Comparison of ENCODE assay signal across 8 mouse cellular contexts in the genomic region with DNA sequence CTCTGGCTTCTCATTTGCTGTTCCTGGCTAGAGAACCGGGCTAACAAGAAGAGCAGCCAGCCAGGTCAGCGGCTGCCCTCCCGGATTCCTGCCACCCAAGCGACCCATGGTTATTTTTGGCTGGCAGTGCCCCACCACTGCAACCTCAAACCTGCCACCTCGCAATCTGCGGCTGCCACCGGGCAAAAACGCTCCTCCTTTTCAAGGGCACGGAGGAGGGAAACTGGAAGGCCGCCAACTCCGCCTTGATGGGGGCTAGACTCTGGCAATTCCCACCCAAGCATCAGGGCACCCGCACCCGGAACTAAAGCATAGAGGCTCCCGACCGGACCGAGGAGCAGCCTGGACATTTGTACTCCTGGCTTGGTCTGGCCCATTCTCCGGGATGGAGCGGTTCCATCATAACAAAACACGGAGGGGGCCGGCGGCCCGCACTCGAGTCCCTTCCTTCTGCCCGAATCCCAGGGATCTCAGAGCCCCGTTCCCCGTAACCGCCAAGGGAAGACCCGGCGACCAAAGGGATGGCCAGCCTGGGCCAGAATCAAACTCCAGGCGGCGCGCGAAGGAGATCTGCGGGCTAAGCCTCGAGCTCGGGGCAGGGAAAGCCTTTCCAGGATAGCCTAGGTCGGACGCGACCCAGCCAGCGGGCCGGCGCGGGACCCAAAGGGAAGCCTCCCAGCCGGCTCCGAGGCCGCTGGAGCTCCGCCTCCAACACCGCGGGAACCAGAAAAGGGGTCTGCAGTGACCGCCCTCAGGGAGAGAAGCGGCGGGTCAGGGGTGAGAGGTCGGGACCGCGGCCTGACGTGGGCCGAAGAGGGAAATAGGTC. TPM values are rescaled to one million over a fixed set of nuclear protein-coding genes. Genes with fewer than 3 reads are reported as not detected.
DNase-seq lines count a peak whose midpoint lies in the region; ATAC-seq lines count a peak whose summit lies in the region.

No protein-coding gene starts in this region.

- peak overlapping the region; percentile 91 for H3K4me3 ChIP-seq in embryonic facial prominence, embryonic 12.5 days
- peak overlapping the region; percentile 93 for H3K4me3 ChIP-seq in limb, embryonic 11.5 days (ENCODE audit: low read depth, low read length)
- peak overlapping the region; percentile 93 for H3K4me3 ChIP-seq in midbrain, embryonic 12.5 days

- no peaks in the 10 kb centered on the region for H3K9me3 ChIP-seq in embryonic facial prominence, embryonic 12.5 days
- H3K9me3 ChIP-seq in limb, embryonic 11.5 days (ENCODE audit: control insufficient read depth, low read length), result no peaks in the 10 kb centered on the region
- no peaks in the 10 kb centered on the region for H3K9me3 ChIP-seq in midbrain, embryonic 12.5 days

- under 1% methylated on average over 57 of the region's 57 CpGs for WGBS in embryonic facial prominence, embryonic 12.5 days
- WGBS in limb, embryonic 11.5 days, result under 1% methylated on average over 56 of the region's 57 CpGs
- under 1% methylated on average over 57 of the region's 57 CpGs for WGBS in midbrain, embryonic 12.5 days

- H3K36me3 ChIP-seq in embryonic facial prominence, embryonic 12.5 days, result peaks cover 24% of the 10 kb centered on the region
- peaks cover 11% of the 10 kb centered on the region for H3K36me3 ChIP-seq in limb, embryonic 11.5 days (ENCODE audit: control insufficient read depth, insufficient read depth, low read length)
- peaks cover 20% of the 10 kb centered on the region for H3K36me3 ChIP-seq in midbrain, embryonic 12.5 days

- H3K4me1 ChIP-seq in embryonic facial prominence, embryonic 12.5 days, result peaks cover 33% of the 10 kb centered on the region
- H3K4me1 ChIP-seq in limb, embryonic 11.5 days (ENCODE audit: control insufficient read depth, insufficient read depth, low read length), result peaks cover 21% of the 10 kb centered on the region
- H3K4me1 ChIP-seq in midbrain, embryonic 12.5 days, result peaks cover 32% of the 10 kb centered on the region

- peak overlapping the region; percentile 98 for H3K27ac ChIP-seq in embryonic facial prominence, embryonic 12.5 days
- H3K27ac ChIP-seq in limb, embryonic 11.5 days (replicated peaks; ENCODE audit: low read depth, low read length), result peak overlapping the region; percentile 96
- H3K27ac ChIP-seq in midbrain, embryonic 12.5 days (replicated peaks), result peak overlapping the region; percentile 99

- H3K27me3 ChIP-seq in embryonic facial prominence, embryonic 12.5 days, result no peaks in the 10 kb centered on the region
- no peaks in the 10 kb centered on the region for H3K27me3 ChIP-seq in limb, embryonic 11.5 days (ENCODE audit: control insufficient read depth, insufficient read depth, low read length)
- no peaks in the 10 kb centered on the region for H3K27me3 ChIP-seq in midbrain, embryonic 12.5 days

- peak overlapping the region; percentile 93 for H3K9ac ChIP-seq in embryonic facial prominence, embryonic 12.5 days
- peak overlapping the region; percentile 90 for H3K9ac ChIP-seq in limb, embryonic 11.5 days (ENCODE audit: low read length)
- peak overlapping the region; percentile 98 for H3K9ac ChIP-seq in midbrain, embryonic 12.5 days (replicated peaks)

- H3K4me2 ChIP-seq in embryonic facial prominence, embryonic 12.5 days (replicated peaks), result peak overlapping the region; percentile 99
- H3K4me2 ChIP-seq in limb, embryonic 11.5 days (ENCODE audit: low read depth, severe bottlenecking), result peak overlapping the region; percentile 97
- H3K4me2 ChIP-seq in midbrain, embryonic 12.5 days (replicated peaks), result peak overlapping the region; percentile 99

- DNase-seq in embryo, embryonic 10 days (ENCODE audit: low spot score), result peak; percentile 78
- no peak for DNase-seq in embryo, embryonic 9.5 days (ENCODE audit: extremely low spot score)
- DNase-seq in kidney, adult 18-20 months, result peak; percentile 87
- peak; percentile 35 for DNase-seq in limb, embryonic 11.5 days (ENCODE audit: low spot score)
- DNase-seq in spleen, postnatal 14 days (ENCODE audit: low spot score in 2 of 2), result peak; percentile 69 to 79

- ATAC-seq in embryonic facial prominence, embryonic 12.5 days (ENCODE audit: insufficient number of reproducible peaks, insufficient read depth, low FRiP score, low TSS enrichment), result peak; percentile 36
- ATAC-seq in granulocyte monocyte progenitor cell, adult 5-6 weeks (replicated peaks; ENCODE audit: poor library complexity, severe bottlenecking), result peak; percentile 20
- peak; percentile 72; the same call in 1 of the 2 replicates for ATAC-seq in limb, embryonic 11.5 days (ENCODE audit: insufficient number of reproducible peaks, low FRiP score, low TSS enrichment, low read depth)
- peak; percentile 69 for ATAC-seq in midbrain, embryonic 12.5 days (ENCODE audit: low FRiP score, low read depth)

RNA-seq across cellular contexts. Expression of gene Clk3, which starts 1.3 kb away (rescaled TPM):
- polyA plus RNA-seq in embryonic facial prominence, embryonic 12.5 days (2016; fragmentation: Nextera tagmentation; extraction: Ambion mirVana), result 75.4 and 81.8 TPM in 2 replicates
- 44.0 and 48.0 TPM in 2 replicates for total RNA-seq in granulocyte monocyte progenitor cell, adult 5-6 weeks (2014; fragmentation: Nextera tagmentation)
- 36.8 and 49.9 TPM in 2 replicates for total RNA-seq in granulocyte monocyte progenitor cell, adult 5-6 weeks (2017)
- 69.4 and 72.2 TPM in 2 replicates for polyA plus RNA-seq in limb, embryonic 11.5 days (2014; fragmentation: Nextera tagmentation; extraction: Ambion mirVana)
- 90.0 and 94.7 TPM in 2 replicates for polyA plus RNA-seq in midbrain, embryonic 12.5 days (2016; fragmentation: Nextera tagmentation; extraction: Ambion mirVana)

RNA-seq across cellular contexts. Expression of gene Edc3, which starts 56.0 kb away (rescaled TPM):
- polyA plus RNA-seq in embryonic facial prominence, embryonic 12.5 days (2016; fragmentation: Nextera tagmentation; extraction: Ambion mirVana), result 37.9 and 39.0 TPM in 2 replicates
- 14.6 and 20.3 TPM in 2 replicates for total RNA-seq in granulocyte monocyte progenitor cell, adult 5-6 weeks (2014; fragmentation: Nextera tagmentation)
- total RNA-seq in granulocyte monocyte progenitor cell, adult 5-6 weeks (2017), result 3.5 and 4.3 TPM in 2 replicates
- polyA plus RNA-seq in limb, embryonic 11.5 days (2014; fragmentation: Nextera tagmentation; extraction: Ambion mirVana), result 29.2 and 31.7 TPM in 2 replicates
- polyA plus RNA-seq in midbrain, embryonic 12.5 days (2016; fragmentation: Nextera tagmentation; extraction: Ambion mirVana), result 40.9 and 41.1 TPM in 2 replicates

Comparison
In these comparisons a context has a peak if more than half of its experiments do, and no peak if none do; other contexts are left out.
1. ATAC-seq: peak in every context shown above with its lines; median percentile 72 in limb, embryonic 11.5 days; 69 in midbrain, embryonic 12.5 days; 36 in embryonic facial prominence, embryonic 12.5 days; 20 in granulocyte monocyte progenitor cell, adult 5-6 weeks.